Mouse (Mus musculus): ENCODE results near the gene Dpm3. TPM values are rescaled to one million over a fixed set of nuclear protein-coding genes. Genes with fewer than 3 reads are reported as not detected.

Gene Dpm3
- polyA plus RNA-seq, 1 experiment from 2014 or later, result 77.5 TPM

DNA sequence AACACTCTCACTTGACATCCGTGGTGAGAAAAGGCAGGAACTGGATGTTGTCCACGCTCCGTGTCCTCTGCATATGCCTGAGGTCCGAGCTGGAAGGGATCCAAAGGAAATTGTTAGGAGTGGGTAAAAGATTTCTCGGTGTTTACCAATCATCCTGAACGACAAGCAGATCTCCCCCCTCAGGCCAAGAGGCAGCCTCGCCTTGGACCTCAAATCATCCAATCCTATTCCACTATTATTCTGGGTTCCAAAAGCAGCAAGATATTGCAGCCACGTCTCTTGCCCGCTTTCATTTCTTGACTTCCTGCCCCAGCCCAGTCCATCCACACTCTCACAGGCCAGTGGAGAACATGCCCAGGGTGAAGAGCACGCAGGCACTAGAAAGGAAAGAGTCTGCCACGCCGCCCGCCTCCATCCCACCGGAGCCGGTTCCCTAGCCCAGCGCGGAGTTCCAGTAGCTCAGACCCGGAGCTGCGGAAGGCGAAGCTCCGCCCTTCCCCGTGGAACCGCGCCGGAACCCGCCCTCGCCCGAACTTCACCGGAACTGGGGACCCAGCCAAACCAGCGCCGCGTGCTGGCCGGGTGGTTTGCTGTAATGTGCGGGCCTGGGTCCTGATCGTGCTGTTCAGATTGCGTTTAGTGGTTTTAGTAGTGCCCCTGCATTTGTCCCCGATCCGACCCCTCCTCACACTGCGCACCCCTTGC, 11.0 kb downstream of the Dpm3 start, which contains the start of gene Slc50a1:
TSS of gene Slc50a1 (minus strand) at position 520 of the 705 bp plus-strand sequence.
- 3% methylated on average over 39 of the region's 39 CpGs for WGBS
- peaks cover 52% of the 10 kb centered on the region for H3K4me1 ChIP-seq

DNA sequence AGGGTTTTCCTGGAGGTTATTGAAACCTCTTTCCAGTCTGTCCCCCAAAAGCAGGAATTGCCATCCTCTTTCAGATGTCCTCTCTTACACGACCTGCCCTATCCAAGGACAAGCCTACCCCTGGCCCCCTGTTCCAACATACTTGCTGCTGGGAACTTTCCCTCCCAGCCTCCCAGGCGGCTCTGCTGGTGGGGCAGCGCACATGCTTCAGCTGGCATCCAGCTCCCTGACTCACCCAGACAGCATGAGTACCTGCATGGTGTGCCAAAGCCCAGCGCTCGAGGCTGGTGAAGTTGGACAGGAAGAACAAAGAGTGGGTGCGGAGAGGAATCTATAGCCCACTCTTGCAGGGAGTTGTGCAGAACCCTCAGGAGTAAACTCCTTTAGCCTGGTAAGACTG, 11.7 kb downstream of the Dpm3 start:
- Histone ChIP-seq H3K4me1 (peaks cover 52% of the 10 kb centered on the region), H3K4me2 (peak overlapping the region; percentile 78), H3K36me3 (peaks cover 48% of the 10 kb centered on the region), H3K27me3 (replicated peaks) (no peaks in the 10 kb centered on the region), H3K9ac (peak overlapping the region; percentile 87), H3K9me3 (no peaks in the 10 kb centered on the region), H3K27ac (replicated peaks) (peak overlapping the region; percentile 87), H3K4me3 (peak overlapping the region; percentile 71)
- no peak for ATAC-seq (ENCODE audit: extremely low read depth, insufficient number of reproducible peaks, low FRiP score, low TSS enrichment)
- WGBS, result 63% methylated on average over 6 of the region's 6 CpGs

More for the DNA sequence above, 11.0 kb downstream of the Dpm3 start, which contains the start of gene Slc50a1:
- Histone ChIP-seq H3K27me3 (replicated peaks) (no peaks in the 10 kb centered on the region), H3K36me3 (peaks cover 41% of the 10 kb centered on the region), H3K9ac (peak within 1 kb of the TSS; percentile 87), H3K4me2 (peak within 1 kb of the TSS; percentile 78), H3K9me3 (no peaks in the 10 kb centered on the region), H3K27ac (replicated peaks) (peak within 1 kb of the TSS; percentile 87), H3K4me3 (peak within 1 kb of the TSS; percentile 71)
- ATAC-seq (ENCODE audit: extremely low read depth, insufficient number of reproducible peaks, low FRiP score, low TSS enrichment), result peak; percentile 45; the same call in 1 of the 2 replicates

DNA sequence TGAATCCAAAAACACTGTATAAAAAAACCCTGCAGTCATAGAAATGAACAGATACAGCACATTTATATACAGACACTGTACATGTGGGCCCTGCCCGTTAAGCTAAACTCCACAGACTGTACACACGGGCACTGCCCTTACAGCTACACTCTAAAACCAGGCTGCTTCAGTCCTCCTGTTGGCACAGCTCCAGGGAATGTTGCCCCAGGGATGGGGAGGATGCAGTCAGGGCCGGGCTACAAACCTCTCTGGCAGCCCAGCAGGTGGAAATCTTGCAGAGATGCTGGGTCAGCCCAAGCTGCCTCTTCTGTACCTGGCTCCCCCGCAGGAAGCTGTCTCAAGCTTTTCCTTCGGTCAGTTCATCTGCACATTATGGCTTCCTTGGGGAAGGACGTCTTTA, 12.6 kb downstream of the Dpm3 start:
- Histone ChIP-seq H3K27ac (replicated peaks) (no peak overlapping the region; the same call in 1 of the 2 replicates), H3K4me3 (no peak overlapping the region), H3K9me3 (no peaks in the 10 kb centered on the region), H3K27me3 (replicated peaks) (no peaks in the 10 kb centered on the region), H3K36me3 (peaks cover 52% of the 10 kb centered on the region), H3K9ac (0 out of 2 replicates have a peak overlapping the region, but pooled peaks have one; percentile 30), H3K4me1 (peaks cover 56% of the 10 kb centered on the region), H3K4me2 (no peak overlapping the region)
- 45% methylated on average over 6 of the region's 6 CpGs for WGBS
- no peak for ATAC-seq (ENCODE audit: extremely low read depth, insufficient number of reproducible peaks, low FRiP score, low TSS enrichment)

DNA sequence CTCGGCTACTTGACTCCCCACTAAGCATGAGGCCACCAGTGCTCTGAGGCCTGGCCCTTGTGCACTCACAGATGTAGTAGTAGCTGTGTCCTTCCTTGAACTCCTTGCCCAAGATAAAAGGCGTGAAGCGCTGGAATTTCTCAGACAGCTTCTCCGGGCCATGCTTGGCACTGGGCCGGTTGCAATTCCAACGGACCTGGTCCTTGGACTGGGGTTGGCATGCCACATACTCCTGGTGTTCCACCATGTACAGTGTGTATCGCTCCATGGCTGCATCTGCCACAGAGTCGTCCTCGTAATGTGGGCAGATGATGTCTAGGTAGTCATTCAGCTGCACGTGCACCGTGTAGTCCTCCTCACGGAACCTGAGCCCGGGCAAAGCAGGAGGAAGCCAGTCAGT, 16.9 kb downstream of the Dpm3 start:
- no peak for ATAC-seq (ENCODE audit: extremely low read depth, insufficient number of reproducible peaks, low FRiP score, low TSS enrichment)
- 86% methylated on average over 13 of the region's 13 CpGs for WGBS
- H3K4me2 ChIP-seq, result 0 out of 2 replicates have a peak overlapping the region, but pooled peaks have one; percentile 94
- H3K36me3 ChIP-seq, result peaks cover 43% of the 10 kb centered on the region
- H3K4me1 ChIP-seq, result peaks cover 52% of the 10 kb centered on the region
- no peaks in the 10 kb centered on the region for H3K9me3 ChIP-seq
- H3K4me3 ChIP-seq, result no peak overlapping the region
- H3K27me3 ChIP-seq (replicated peaks), result no peaks in the 10 kb centered on the region
- H3K9ac ChIP-seq, result no peak overlapping the region
- H3K27ac ChIP-seq (replicated peaks), result no peak overlapping the region

DNA sequence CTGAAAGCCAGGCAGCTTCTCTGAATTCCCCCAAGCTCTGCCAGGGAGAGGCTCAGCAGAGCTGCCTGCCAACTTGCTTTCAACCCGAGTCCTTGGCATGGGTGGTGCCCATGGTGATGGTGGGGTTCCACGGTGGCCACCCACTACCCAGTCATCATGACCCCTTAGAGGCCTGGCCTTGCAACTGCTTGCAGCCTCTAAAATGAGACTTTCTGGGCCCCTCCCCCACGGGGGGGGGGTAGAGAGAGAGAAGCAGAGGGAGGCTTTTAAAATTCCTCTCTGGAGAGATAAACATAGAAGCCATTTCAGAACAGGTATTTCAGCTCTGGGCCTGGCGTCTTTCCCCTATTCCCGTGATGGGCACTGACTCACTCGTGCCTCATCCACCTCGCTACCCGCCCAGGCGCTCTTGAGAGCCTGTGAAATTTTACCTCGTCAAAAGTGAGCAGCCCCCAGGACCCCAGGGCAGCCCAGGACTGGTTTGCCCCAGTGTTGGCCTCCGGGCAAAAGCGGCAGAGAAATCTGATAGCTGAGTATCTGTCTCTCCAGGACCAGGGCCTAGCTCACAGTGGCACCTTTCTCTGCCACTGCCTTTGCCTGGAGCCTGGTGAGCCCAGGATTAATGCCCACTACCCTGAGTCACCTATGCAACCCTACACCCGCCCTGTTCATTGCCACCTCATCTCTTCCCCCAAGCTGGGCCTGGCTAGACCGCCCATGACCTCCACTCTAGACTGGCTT, 18.3 kb downstream of the Dpm3 start:
- Histone ChIP-seq H3K4me2 (peak overlapping the region; percentile 94), H3K27me3 (replicated peaks) (peaks cover 6% of the 10 kb centered on the region; the same call in 1 of the 2 replicates), H3K4me3 (peak overlapping the region; percentile 66), H3K9me3 (no peaks in the 10 kb centered on the region), H3K4me1 (peaks cover 49% of the 10 kb centered on the region), H3K36me3 (peaks cover 35% of the 10 kb centered on the region), H3K27ac (replicated peaks) (peak overlapping the region; percentile 89), H3K9ac (peak overlapping the region; percentile 86)
- 23% methylated on average over 14 of the region's 14 CpGs for whole genome bisulfite sequencing
- ATAC-seq (ENCODE audit: extremely low read depth, insufficient number of reproducible peaks, low FRiP score, low TSS enrichment), result no peak

DNA sequence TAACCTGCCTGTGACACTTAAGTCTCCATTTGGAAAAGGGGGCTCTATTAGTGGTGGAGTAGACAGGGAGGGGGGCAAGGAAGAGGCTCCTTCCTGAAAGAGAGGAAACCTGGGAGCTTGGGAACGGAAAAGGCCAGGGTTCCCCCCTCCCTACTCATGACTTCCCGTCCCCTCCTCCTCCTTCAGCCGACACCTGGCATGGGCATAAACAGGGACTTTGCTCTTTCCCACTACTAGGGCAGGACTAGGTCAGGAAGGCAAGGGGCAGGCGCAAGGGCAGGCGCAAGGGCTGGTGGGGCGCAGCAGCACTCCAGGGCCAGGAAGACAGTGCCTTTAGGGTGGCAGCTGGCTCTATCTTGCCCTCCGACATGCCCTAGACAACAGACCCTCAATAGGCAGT, 18.9 kb downstream of the Dpm3 start:
- H3K4me3 ChIP-seq, result peak overlapping the region; percentile 66
- peak overlapping the region; percentile 94 for H3K4me2 ChIP-seq
- ATAC-seq (ENCODE audit: extremely low read depth, insufficient number of reproducible peaks, low FRiP score, low TSS enrichment), result no peak
- H3K9ac ChIP-seq, result peak overlapping the region; percentile 86
- H3K9me3 ChIP-seq, result no peaks in the 10 kb centered on the region
- WGBS, result 16% methylated on average over 7 of the region's 7 CpGs
- H3K27ac ChIP-seq (replicated peaks), result peak overlapping the region; percentile 89
- H3K4me1 ChIP-seq, result peaks cover 49% of the 10 kb centered on the region
- peaks cover 28% of the 10 kb centered on the region for H3K36me3 ChIP-seq
- H3K27me3 ChIP-seq (replicated peaks), result peaks cover 6% of the 10 kb centered on the region; the same call in 1 of the 2 replicates

DNA sequence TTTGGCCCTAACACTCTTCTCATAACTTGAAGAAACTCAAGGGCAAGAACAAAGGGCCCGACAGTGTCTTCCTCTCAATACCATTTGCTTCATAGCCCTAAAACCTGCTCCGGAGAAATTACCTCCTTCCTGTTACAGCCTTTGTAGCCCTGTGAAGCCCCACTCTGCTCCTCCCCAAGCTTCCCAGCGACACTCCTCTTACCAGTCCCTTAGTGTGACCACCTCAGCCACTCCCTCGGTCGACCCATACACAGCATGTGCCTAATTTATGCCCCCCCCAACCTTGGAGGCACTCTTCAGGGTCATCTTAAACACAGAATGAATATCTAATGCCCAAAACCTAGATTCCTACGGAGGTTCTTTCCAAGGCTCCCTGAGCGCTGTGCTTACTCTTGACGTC, 19.5 kb downstream of the Dpm3 start:
- Histone ChIP-seq H3K27me3 (replicated peaks) (peaks cover 7% of the 10 kb centered on the region; the same call in 1 of the 2 replicates), H3K4me1 (peaks cover 49% of the 10 kb centered on the region), H3K9ac (peak overlapping the region; percentile 86), H3K4me3 (peak overlapping the region; percentile 66), H3K36me3 (peaks cover 23% of the 10 kb centered on the region), H3K9me3 (no peaks in the 10 kb centered on the region), H3K27ac (replicated peaks) (peak overlapping the region; percentile 89), H3K4me2 (peak overlapping the region; percentile 94)
- ATAC-seq (ENCODE audit: extremely low read depth, insufficient number of reproducible peaks, low FRiP score, low TSS enrichment), result no peak
- WGBS, result 10% methylated on average over 8 of the region's 8 CpGs

DNA sequence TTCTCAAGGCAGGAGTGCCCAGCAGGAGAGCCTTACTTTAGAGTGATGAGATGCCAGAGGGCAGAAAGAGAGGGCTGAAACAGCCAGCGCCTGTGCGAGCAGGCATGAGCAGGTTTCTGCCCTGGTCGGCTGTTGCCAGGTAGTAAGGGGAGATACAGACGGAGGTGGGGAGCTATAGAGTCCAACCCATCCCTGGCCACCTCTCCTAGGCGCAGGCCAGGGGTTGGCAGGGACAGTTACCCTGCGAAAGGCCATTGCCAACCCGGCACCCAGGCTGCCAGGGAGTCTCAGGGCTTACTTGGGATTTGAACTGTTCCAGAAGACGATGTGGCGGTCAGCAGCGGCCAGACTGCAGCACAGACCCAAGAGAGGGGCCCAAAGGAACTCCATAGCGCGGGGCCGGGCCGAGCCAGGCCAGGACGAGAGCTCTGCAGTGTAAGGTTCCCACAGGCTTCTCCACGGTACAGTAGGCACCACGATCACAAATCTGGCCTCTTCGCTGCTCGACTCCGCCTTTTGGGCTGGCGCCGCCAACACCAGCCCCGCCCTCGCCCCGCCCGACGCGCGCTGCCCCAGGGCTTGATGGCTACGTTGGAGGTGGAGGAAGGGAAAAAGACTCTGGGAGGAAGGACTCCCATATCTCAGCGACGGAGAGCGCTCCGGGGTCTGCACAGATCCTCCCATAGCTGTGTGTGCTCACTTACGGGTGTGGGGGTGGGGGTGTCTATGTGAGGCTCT, 20.2 kb downstream of the Dpm3 start:
- Histone ChIP-seq H3K27me3 (replicated peaks) (peaks cover 12% of the 10 kb centered on the region; the same call in 1 of the 2 replicates), H3K9me3 (no peaks in the 10 kb centered on the region), H3K4me3 (peak overlapping the region; percentile 66), H3K4me1 (peaks cover 49% of the 10 kb centered on the region), H3K27ac (replicated peaks) (peak overlapping the region; percentile 89), H3K36me3 (peaks cover 18% of the 10 kb centered on the region), H3K4me2 (peak overlapping the region; percentile 94), H3K9ac (peak overlapping the region; percentile 86)
- peak; percentile 70 for ATAC-seq (ENCODE audit: extremely low read depth, insufficient number of reproducible peaks, low FRiP score, low TSS enrichment)
- WGBS, result 1% methylated on average over 35 of the region's 35 CpGs

DNA sequence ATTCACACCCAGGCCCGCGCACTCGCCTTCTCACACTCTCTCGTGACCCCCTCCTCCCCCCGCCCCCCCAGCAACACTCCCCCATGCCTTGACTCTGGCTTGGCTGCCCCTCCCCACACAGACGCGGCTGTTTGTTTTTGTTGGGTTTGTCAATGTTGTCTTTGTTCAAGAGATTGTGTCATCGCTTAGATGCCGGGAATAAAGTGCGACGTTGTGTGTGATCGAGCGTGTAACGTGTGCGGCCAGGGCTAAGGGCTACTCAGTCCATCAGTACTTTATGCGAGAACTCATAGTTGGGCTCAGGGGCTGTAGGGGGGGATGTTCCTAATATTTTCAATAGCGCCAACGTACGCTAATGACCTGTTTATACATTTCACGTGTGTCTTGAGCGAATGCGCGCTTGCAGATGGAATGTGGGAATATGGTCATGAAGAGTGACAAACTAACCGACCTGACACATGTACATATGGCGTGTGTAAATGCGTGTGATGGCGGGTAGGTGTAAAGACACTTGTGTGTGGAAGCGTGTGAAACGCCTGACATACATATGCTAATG, 21.0 kb downstream of the Dpm3 start:
- peak overlapping the region; percentile 86 for H3K9ac ChIP-seq
- WGBS, result under 1% methylated on average over 29 of the region's 29 CpGs
- H3K4me2 ChIP-seq, result peak overlapping the region; percentile 94
- H3K27ac ChIP-seq (replicated peaks), result peak overlapping the region; percentile 89
- H3K9me3 ChIP-seq, result no peaks in the 10 kb centered on the region
- H3K27me3 ChIP-seq (replicated peaks), result peaks cover 17% of the 10 kb centered on the region; the same call in 1 of the 2 replicates
- no peak for ATAC-seq (ENCODE audit: extremely low read depth, insufficient number of reproducible peaks, low FRiP score, low TSS enrichment)
- H3K4me3 ChIP-seq, result peak overlapping the region; percentile 66
- H3K36me3 ChIP-seq, result peaks cover 11% of the 10 kb centered on the region
- H3K4me1 ChIP-seq, result peaks cover 49% of the 10 kb centered on the region

DNA sequence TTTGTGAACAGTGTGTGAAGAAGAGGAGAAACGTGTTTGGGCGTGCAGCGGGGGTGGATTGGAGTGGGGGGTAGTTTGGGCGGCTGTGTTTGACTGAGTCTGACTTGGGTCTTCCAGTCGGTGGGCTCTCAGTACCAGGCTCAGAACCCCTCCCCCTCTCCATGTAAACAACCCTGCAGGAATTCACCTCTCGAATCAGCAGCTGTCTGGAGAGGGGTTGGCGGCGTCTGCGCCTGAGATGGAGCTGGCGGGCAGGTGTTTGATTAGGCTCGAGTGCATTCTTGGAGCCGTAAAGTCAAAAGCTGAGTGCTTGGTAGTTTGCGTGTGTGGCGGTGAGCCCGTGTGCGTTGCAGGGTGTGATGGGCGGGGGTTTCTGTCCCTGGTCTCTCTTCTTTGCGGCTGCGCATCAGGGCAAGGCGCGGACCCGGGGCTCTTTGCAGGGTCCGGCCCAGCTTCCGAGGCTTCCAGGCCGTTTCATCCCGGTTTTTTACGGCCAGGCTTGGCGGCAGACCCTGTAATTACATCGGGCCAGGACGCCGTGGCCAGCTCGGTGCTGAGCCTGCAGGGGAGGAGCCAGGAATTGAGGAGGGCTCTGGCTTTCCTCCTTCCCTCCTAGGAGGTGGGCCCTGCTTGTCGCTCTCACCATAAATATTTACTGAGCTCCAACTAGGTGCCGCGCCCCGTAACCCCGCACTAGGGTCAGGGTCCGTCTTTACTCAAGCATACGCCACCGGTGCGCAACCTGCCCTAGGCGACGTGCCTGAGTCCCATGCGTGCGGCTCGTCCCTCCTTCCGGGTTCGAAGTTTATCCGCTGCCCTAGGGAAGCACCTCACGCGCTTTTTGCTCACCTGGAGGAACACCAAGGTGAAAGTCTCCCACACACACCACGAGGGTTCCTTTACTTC, 21.7 kb downstream of the Dpm3 start, which contains the start of gene Efna1:
TSS of gene Efna1 (minus strand) at position 537 of the 906 bp plus-strand sequence.
- under 1% methylated on average over 52 of the region's 52 CpGs for WGBS
- Histone ChIP-seq H3K4me3 (peak within 1 kb of the TSS; percentile 66), H3K4me1 (peaks cover 49% of the 10 kb centered on the region), H3K9me3 (no peaks in the 10 kb centered on the region), H3K27me3 (replicated peaks) (peaks cover 17% of the 10 kb centered on the region; the same call in 1 of the 2 replicates), H3K4me2 (peak within 1 kb of the TSS; percentile 94), H3K9ac (peak within 1 kb of the TSS; percentile 86), H3K36me3 (peaks cover 4% of the 10 kb centered on the region), H3K27ac (replicated peaks) (peak within 1 kb of the TSS; percentile 89)
- ATAC-seq (ENCODE audit: extremely low read depth, insufficient number of reproducible peaks, low FRiP score, low TSS enrichment), result no peak
